ENCODE assay signal across 12 mouse cellular contexts in genomic region chr1:153280411-153280810, GRCm38 (mm10). TPM values are rescaled to one million over a fixed set of nuclear protein-coding genes. Genes with fewer than 3 reads are reported as not detected.
DNase-seq lines count a peak whose midpoint lies in the region; ATAC-seq and TF ChIP-seq lines count a peak whose summit lies in the region.
"Had no signal": no experiment of that assay in that cellular context is flagged by ENCODE, and none has a peak within 500 bp of the region (broad histone marks: within the 10 kb centered on the region; RNA-seq: fewer than 3 reads in every experiment).

No protein-coding gene starts in this region.

- no peak overlapping the region for H3K4me2 ChIP-seq in midbrain, embryonic 16.5 days (ENCODE audit: low read length)
- H3K4me2 ChIP-seq: limb, embryonic 15.5 days; midbrain, embryonic 12.5 days; neural tube, embryonic 12.5 days had no signal

- TF ChIP-seq CTCF in layer of hippocampus, adult 2 months (conservative IDR thresholded peaks at IDR 0.05) = no peak

- H3K27ac ChIP-seq in layer of hippocampus, adult 2 months = peak overlapping the region; percentile 49
- no peak overlapping the region for H3K27ac ChIP-seq in midbrain, embryonic 16.5 days (ENCODE audit: low read length)
- H3K27ac ChIP-seq: limb, embryonic 15.5 days; midbrain, embryonic 12.5 days; neural tube, embryonic 12.5 days had no signal

- no peaks in the 10 kb centered on the region for H3K27me3 ChIP-seq in midbrain, embryonic 16.5 days (ENCODE audit: control insufficient read depth, insufficient read depth, low read depth, low read length)
- H3K27me3 ChIP-seq: limb, embryonic 15.5 days; midbrain, embryonic 12.5 days; neural tube, embryonic 12.5 days had no signal

- intact Hi-C loops in gastrocnemius, postnatal 14 days (cut with DNase I; ENCODE audit: low total_unique reads) = no loop called here

- DNase-seq in layer of hippocampus, adult 2 months (ENCODE audit: low spot score in 2 of 2) = no peak
- no peak for DNase-seq in layer of hippocampus, adult 9-11 months
- DNase-seq in gastrocnemius, postnatal 14 days = peak; percentile 42
- peak; percentile 57 to 66 for DNase-seq in heart, adult 9 months (ENCODE audit: low spot score in 2 of 2)
- DNase-seq in heart, postnatal 4 days = peak; percentile 63
- no peak for DNase-seq in layer of hippocampus, adult 8-10 months (ENCODE audit: low spot score in 2 of 2)
- DNase-seq: lung, postnatal 10 days had no signal

- WGBS in midbrain, embryonic 16.5 days = 74% methylated on average over 5 of the region's 5 CpGs

- no peaks in the 10 kb centered on the region for H3K36me3 ChIP-seq in midbrain, embryonic 16.5 days (ENCODE audit: control insufficient read depth, insufficient read depth, low read length)
- H3K36me3 ChIP-seq: limb, embryonic 15.5 days; midbrain, embryonic 12.5 days; neural tube, embryonic 12.5 days had no signal

- no peak overlapping the region for H3K4me3 ChIP-seq in layer of hippocampus, adult 2 months
- H3K4me3 ChIP-seq in midbrain, embryonic 16.5 days (ENCODE audit: low read depth, low read length) = no peak overlapping the region
- H3K4me3 ChIP-seq: limb, embryonic 15.5 days; midbrain, embryonic 12.5 days; neural tube, embryonic 12.5 days had no signal

- H3K9me3 ChIP-seq in midbrain, embryonic 16.5 days (replicated peaks; ENCODE audit: control insufficient read depth, low read length, poor library complexity, severe bottlenecking) = no peaks in the 10 kb centered on the region
- H3K9me3 ChIP-seq: limb, embryonic 15.5 days; midbrain, embryonic 12.5 days; neural tube, embryonic 12.5 days had no signal

- no peak overlapping the region for H3K9ac ChIP-seq in midbrain, embryonic 16.5 days (ENCODE audit: low read depth, low read length)
- H3K9ac ChIP-seq: limb, embryonic 15.5 days; midbrain, embryonic 12.5 days; neural tube, embryonic 12.5 days had no signal

- 0 out of 2 replicates have a peak, but pooled peaks cover 5% of the 10 kb centered on the region for H3K4me1 ChIP-seq in midbrain, embryonic 16.5 days (ENCODE audit: control insufficient read depth, insufficient read depth, low read length)
- H3K4me1 ChIP-seq: neural tube, embryonic 12.5 days had no signal

- no peak for ATAC-seq in midbrain, embryonic 16.5 days
- ATAC-seq: intestine, embryonic 16.5 days had no signal

RNA-seq across cellular contexts. Expression of gene Lamc1, which starts 52.2 kb away (rescaled TPM):
- total RNA-seq in layer of hippocampus, adult 2 months (2021) = 10 to 100 TPM; 27.0 to 27.2 TPM
- 100 to 1,000 TPM; 217 to 268 TPM for total RNA-seq in gastrocnemius, postnatal 14 days (2021)
- 100 to 1,000 TPM; 351 to 364 TPM for total RNA-seq in heart, postnatal 4 days (2021)
- polyA plus RNA-seq in midbrain, embryonic 16.5 days (2015; fragmentation: Nextera tagmentation; extraction: Ambion mirVana) = 11.0 and 13.7 TPM in 2 replicates
- 10 to 100 TPM; 25.3 to 32.3 (median 28.6) TPM for total RNA-seq in layer of hippocampus, adult 8-10 months (2022)

Comparison
In these comparisons a context has a peak if more than half of its experiments do, and no peak if none do; other contexts are left out.
1. DNase-seq: peak in gastrocnemius, postnatal 14 days (single experiment), heart, adult 9 months (2 of 2) and heart, postnatal 4 days (single experiment); none in layer of hippocampus, adult 2 months (0 of 2), layer of hippocampus, adult 9-11 months (single experiment) and layer of hippocampus, adult 8-10 months (0 of 2).
2. RNA of gene Lamc1, which starts 52.2 kb away (total RNA-seq): 351 to 364 TPM in heart, postnatal 4 days and 217 to 268 TPM in gastrocnemius, postnatal 14 days; 25.3 to 32.3 TPM in layer of hippocampus, adult 8-10 months and 27.0 to 27.2 TPM in layer of hippocampus, adult 2 months; every median in the first group is over 4 times any median in the second.